7 mouse cellular contexts compared by ENCODE assay signal in genomic region chr9:69899371-69899770, GRCm38 (mm10).
DNase-seq lines count a peak whose midpoint lies in the region; ATAC-seq and TF ChIP-seq lines count a peak whose summit lies in the region.

No protein-coding gene starts in this region.

- no peak overlapping the region for H3K9ac ChIP-seq in embryonic facial prominence, embryonic 15.5 days
- H3K9ac ChIP-seq in stomach, embryonic 15.5 days: no peak overlapping the region

- WGBS in embryonic facial prominence, embryonic 15.5 days: 11% methylated on average over 11 of the region's 11 CpGs
- 17% methylated on average over 11 of the region's 11 CpGs for WGBS in stomach, embryonic 15.5 days

- peak overlapping the region; percentile 13; the same call in 1 of the 2 replicates for H3K4me2 ChIP-seq in embryonic facial prominence, embryonic 15.5 days (replicated peaks)
- H3K4me2 ChIP-seq in stomach, embryonic 15.5 days: peak overlapping the region; percentile 5; the same call in 1 of the 2 replicates

- DNase-seq in layer of hippocampus, adult 2 months (ENCODE audit: low spot score in 2 of 2): peak in 1 of 2 experiments; percentile 1
- DNase-seq in layer of hippocampus, adult 9-10 months (ENCODE audit: low spot score): no peak
- peak; percentile 11 for DNase-seq in ZHBTc4 (ENCODE audit: low read depth, low spot score)
- peak; percentile 5 for DNase-seq in left cerebral cortex, postnatal 36 days (ENCODE audit: low spot score in 2 of 2)
- DNase-seq in urinary bladder, postnatal 10 days (ENCODE audit: low spot score): no peak

- H3K36me3 ChIP-seq in embryonic facial prominence, embryonic 15.5 days: no peaks in the 10 kb centered on the region
- no peaks in the 10 kb centered on the region for H3K36me3 ChIP-seq in stomach, embryonic 15.5 days

- intact Hi-C loops in left cerebral cortex, postnatal 36 days (cut with DNase I): no loop called here

- TF ChIP-seq CTCF in layer of hippocampus, adult 2 months (conservative IDR thresholded peaks at IDR 0.05): peak; percentile 70

- peaks cover 11% of the 10 kb centered on the region for H3K27me3 ChIP-seq in embryonic facial prominence, embryonic 15.5 days
- H3K27me3 ChIP-seq in stomach, embryonic 15.5 days (replicated peaks): no peaks in the 10 kb centered on the region

- H3K27ac ChIP-seq in layer of hippocampus, adult 2 months: no peak overlapping the region
- no peak overlapping the region for H3K27ac ChIP-seq in embryonic facial prominence, embryonic 15.5 days (replicated peaks)
- no peak overlapping the region for H3K27ac ChIP-seq in stomach, embryonic 15.5 days

- no peak overlapping the region for H3K4me3 ChIP-seq in layer of hippocampus, adult 2 months
- H3K4me3 ChIP-seq in embryonic facial prominence, embryonic 15.5 days (replicated peaks): no peak overlapping the region
- H3K4me3 ChIP-seq in stomach, embryonic 15.5 days (replicated peaks): no peak overlapping the region

- peaks cover 6% of the 10 kb centered on the region for H3K4me1 ChIP-seq in embryonic facial prominence, embryonic 15.5 days
- H3K4me1 ChIP-seq in stomach, embryonic 15.5 days: no peaks in the 10 kb centered on the region

- no peaks in the 10 kb centered on the region for H3K9me3 ChIP-seq in embryonic facial prominence, embryonic 15.5 days (replicated peaks)
- H3K9me3 ChIP-seq in stomach, embryonic 15.5 days: no peaks in the 10 kb centered on the region

- no peak for ATAC-seq in embryonic facial prominence, embryonic 15.5 days (ENCODE audit: insufficient number of reproducible peaks, low FRiP score, low TSS enrichment, low read depth)
- no peak for ATAC-seq in stomach, embryonic 15.5 days (ENCODE audit: insufficient read depth, low FRiP score, low read depth)

Comparison
In these comparisons a context has a peak if more than half of its experiments do, and no peak if none do; other contexts are left out.
1. DNase-seq: peak in ZHBTc4 (single experiment) and left cerebral cortex, postnatal 36 days (2 of 2); none in layer of hippocampus, adult 9-10 months (single experiment) and urinary bladder, postnatal 10 days (single experiment).